Mouse (Mus musculus): Measurements from ENCODE around the gene Myom3. TPM values are rescaled to one million over a fixed set of nuclear protein-coding genes. Genes with fewer than 3 reads are reported as not detected.

The Myom3 gene
- polyA plus RNA-seq (2012; rRNA removed) = 0.34 and 0.90 TPM in 2 replicates

DNA sequence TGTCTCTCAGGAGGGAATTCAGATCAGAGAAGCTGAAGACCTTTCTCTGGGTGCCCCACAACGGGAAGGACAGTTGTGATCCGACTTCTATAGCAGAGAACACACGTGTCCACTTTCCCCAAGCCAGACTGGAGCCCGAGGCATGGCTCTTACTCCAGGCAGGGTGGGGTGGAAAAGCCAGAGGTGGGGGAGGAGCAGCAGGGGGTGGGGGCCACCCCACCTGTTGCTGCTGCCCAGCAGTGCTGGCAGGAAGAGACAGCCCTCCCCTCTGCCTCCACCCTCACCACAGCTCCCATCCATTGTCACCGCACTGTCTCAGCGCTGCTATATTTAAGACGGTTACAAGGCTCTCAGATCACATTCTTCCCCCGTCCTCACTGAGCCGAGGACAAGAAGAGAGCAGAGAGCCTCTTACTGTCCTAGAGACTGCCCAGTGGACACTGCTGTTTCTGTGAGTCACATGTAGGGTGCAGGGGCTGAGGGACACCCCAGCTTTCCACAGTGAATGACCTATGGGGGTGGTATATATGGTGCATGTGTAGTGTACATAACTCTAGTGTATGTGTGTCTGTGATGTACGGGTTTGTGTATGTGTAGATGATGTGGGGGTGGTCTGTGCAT lies at the start of gene Myom3:
TSS of gene Myom3 (plus strand) at position 360 of the 621 bp plus-strand sequence.

DNA sequence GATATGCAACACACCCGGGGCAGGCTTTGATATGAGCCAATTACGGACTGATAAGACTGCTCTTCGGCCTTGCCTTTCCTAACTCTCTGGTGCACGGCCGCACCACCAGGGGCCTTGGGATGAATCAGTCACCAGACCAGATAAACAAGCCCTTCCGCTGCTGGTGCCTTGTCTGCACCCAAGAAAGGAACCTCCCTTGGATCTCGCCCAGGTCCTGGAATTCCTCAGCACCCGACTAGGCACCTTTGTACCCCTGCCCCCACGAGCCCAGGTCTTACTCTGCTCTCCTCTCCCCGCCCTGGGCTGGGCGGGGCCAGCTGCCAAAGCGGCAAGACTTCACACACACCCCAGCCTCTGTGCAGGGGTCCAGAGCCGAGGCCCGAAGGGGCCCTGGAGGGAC lies 31.7 kb upstream of the Myom3 start, which contains the start of gene Il22ra1:
TSS of gene Il22ra1 (plus strand) at position 356 of the 400 bp plus-strand sequence.

DNA sequence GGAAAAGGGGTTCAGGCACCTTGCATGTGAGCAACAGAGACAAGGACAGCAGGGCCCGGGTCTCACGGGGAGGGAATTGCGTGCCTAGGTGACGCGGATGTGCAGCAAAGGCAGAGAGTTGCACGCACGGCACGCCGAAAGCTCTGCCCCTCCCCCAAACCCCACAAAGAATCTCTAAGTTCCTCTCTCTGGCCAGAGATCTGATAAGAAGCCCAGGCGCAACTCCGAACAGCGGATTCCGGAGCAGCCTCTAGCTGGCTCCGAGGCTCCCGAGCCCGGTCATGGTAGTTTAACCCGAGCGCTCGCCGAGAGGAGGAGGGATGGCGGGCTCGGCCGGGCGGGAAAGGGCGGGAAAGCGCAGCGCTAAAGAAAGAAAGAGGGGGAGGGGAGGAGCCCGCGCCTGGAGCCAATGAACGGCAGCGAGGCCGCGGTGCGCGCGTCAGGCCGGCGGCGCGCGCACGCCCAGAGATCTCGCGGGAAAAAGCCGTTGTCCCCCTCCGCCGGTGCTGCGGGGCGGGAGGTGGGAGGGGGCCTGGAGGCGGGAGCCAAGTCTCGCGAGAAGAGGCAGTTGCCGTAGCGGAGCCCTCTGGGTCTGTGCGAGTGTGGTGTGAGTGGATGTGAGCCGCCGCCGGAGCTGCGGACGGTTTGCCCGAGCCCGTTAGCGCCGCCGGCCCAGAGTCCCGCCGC lies 96.2 kb downstream of the Myom3 start, which contains the start of gene Srsf10:
TSS of gene Srsf10 (plus strand) at position 212 of the 687 bp plus-strand sequence.

Other genes starting within 250 kb of the Myom3 start
- gene Grhl3, start 186.1 kb upstream of the Myom3 start, polyA plus RNA-seq (2012; rRNA removed) = 4.9 and 6.6 TPM in 2 replicates
- 2.4 TPM in 2 replicates for gene Ifnlr1, start 73.4 kb upstream of the Myom3 start, polyA plus RNA-seq (2012; rRNA removed)
- gene Il22ra1, start 31.5 kb upstream of the Myom3 start, polyA plus RNA-seq (2012; rRNA removed) = 2.7 and 2.9 TPM in 2 replicates
- 21.9 and 45.4 TPM in 2 replicates for gene Srsf10, start 96.0 kb downstream of the Myom3 start, polyA plus RNA-seq (2012; rRNA removed)
- gene Pnrc2, start 114.1 kb downstream of the Myom3 start, polyA plus RNA-seq (2012; rRNA removed) = 2.7 and 3.1 TPM in 2 replicates
- 0.15 and 0.33 TPM in 2 replicates for gene Cnr2, start 135.7 kb downstream of the Myom3 start, polyA plus RNA-seq (2012; rRNA removed)
- gene Fuca1, start 161.0 kb downstream of the Myom3 start, polyA plus RNA-seq (2012; rRNA removed) = 45.9 and 48.0 TPM in 2 replicates
- gene Hmgcl, start 186.7 kb downstream of the Myom3 start, polyA plus RNA-seq (2012; rRNA removed) = 50.1 and 54.9 TPM in 2 replicates
- gene Gale, start 204.0 kb downstream of the Myom3 start, polyA plus RNA-seq (2012; rRNA removed) = 124 and 157 TPM in 2 replicates
- gene Lypla2, start 212.9 kb downstream of the Myom3 start, polyA plus RNA-seq (2012; rRNA removed) = 97.5 and 124 TPM in 2 replicates
- gene Pithd1, start 227.5 kb downstream of the Myom3 start, polyA plus RNA-seq (2012; rRNA removed) = 15.5 and 25.7 TPM in 2 replicates